Mouse (Mus musculus) limb, embryonic 12.5 days (tissue): ENCODE measurements around the gene Nudt6. TPM values are rescaled to one million over a fixed set of nuclear protein-coding genes. Genes with fewer than 3 reads are reported as not detected.

ENCODE experiments used
- ATAC-seq: fragments of 200-750 bp; cut with Nextera tagmentation; 2 replicates; pipeline ENCODE4 v1.8.0; 2017; ENCODE audit warnings: low read depth, moderate TSS enrichment; ENCODE audit not compliant: insufficient number of reproducible peaks, insufficient read depth, low FRiP score, low TSS enrichment
- H3K27ac ChIP-seq: fragments of 300-500 bp; sonication (generic); 2 replicates; pipeline ENCODE4 v1.5.1; 2016; ENCODE audit warnings: mild to moderate bottlenecking, moderate library complexity
- H3K27me3 ChIP-seq: fragments of 300-500 bp; sonication (generic); 2 replicates; pipeline ENCODE4 v1.6.1; 2016; ENCODE audit warnings: mild to moderate bottlenecking, moderate library complexity
- H3K36me3 ChIP-seq: fragments of 300-500 bp; sonication (generic); 2 replicates; pipeline ENCODE4 v1.6.1; 2016; ENCODE audit warnings: mild to moderate bottlenecking, moderate library complexity
- H3K4me1 ChIP-seq: fragments of 300-500 bp; sonication (generic); replicated peaks from 2 replicates; pipeline ENCODE4 v1.6.1; 2016
- H3K4me2 ChIP-seq: fragments of 300-500 bp; sonication (generic); 2 replicates; pipeline ENCODE4 v1.6.1; 2016; ENCODE audit warnings: mild to moderate bottlenecking, moderate library complexity
- H3K4me3 ChIP-seq: fragments of 300-500 bp; sonication (generic); replicated peaks from 2 replicates; pipeline ENCODE4 v1.5.1; 2016; ENCODE audit warnings: mild to moderate bottlenecking
- H3K9ac ChIP-seq: fragments of 300-500 bp; sonication (generic); replicated peaks from 2 replicates; pipeline ENCODE4 v1.6.1; 2016; ENCODE audit warnings: mild to moderate bottlenecking, moderate library complexity
- H3K9me3 ChIP-seq: fragments of 300-500 bp; sonication (generic); 2 replicates; pipeline ENCODE4 v1.6.1; 2016; ENCODE audit warnings: mild to moderate bottlenecking, moderate library complexity
- WGBS: fragments of 180-500 bp; shearing (Covaris S2); methylation state at CpG from one replicate; pipeline ENCODE4 v1.1.7; 2016; 5-methylcytosine and 5-hydroxymethylcytosine counted together
- polyA plus RNA-seq: library from polyadenylated mRNA; unstranded; fragments of >200 nt; fragmentation: Nextera tagmentation; extraction: Ambion mirVana; gene quantifications from 2 replicates; pipeline ENCODE4 v1.2.1, GENCODE M21; 2016

The Nudt6 gene
- polyA plus RNA-seq, 1 experiment from 2014 or later: 4.0 TPM

DNA sequence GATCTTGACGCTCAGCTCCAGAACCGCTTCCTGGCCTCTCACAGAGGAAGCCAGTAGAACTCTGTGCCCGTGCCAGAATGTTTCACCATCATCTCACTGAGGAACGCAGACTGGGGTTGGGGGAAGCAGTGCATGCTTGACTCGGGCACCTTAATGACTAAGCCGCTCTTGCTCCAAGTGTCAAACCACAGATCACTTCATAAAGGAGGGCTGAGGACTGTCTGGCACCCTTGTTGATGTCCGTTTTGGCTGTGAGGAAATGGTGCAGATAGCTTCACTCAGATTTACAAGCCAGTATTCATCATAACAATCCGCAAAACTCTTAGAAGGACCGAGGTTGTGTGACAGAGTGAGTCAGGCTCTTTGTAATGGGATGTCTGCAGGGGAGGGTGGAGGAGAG lies 59.3 kb downstream of the Nudt6 start:
- no peak overlapping the region for H3K9ac ChIP-seq
- H3K36me3 ChIP-seq: no peaks in the 10 kb centered on the region
- H3K4me1 ChIP-seq: no peaks in the 10 kb centered on the region
- H3K4me2 ChIP-seq: no peak overlapping the region
- H3K4me3 ChIP-seq: no peak overlapping the region
- no peak overlapping the region for H3K27ac ChIP-seq
- WGBS: 82% methylated on average over 9 of the region's 9 CpGs
- no peaks in the 10 kb centered on the region for H3K9me3 ChIP-seq
- no peak for ATAC-seq
- no peaks in the 10 kb centered on the region for H3K27me3 ChIP-seq

Other genes starting within 250 kb of the Nudt6 start
- gene Il21, start 187.6 kb downstream of the Nudt6 start, polyA plus RNA-seq: not detected in 2 replicates
- 9.8 and 10.1 TPM in 2 replicates for gene Bbs12, start 107.7 kb downstream of the Nudt6 start, polyA plus RNA-seq
- 3.5 and 3.7 TPM in 2 replicates for gene Cetn4, start 107.5 kb downstream of the Nudt6 start, polyA plus RNA-seq
- 1.9 and 3.0 TPM in 2 replicates for gene Fgf2, start 71.9 kb downstream of the Nudt6 start, polyA plus RNA-seq
- 47.8 and 47.9 TPM in 2 replicates for gene Spata5, start 315 bp downstream of the Nudt6 start, polyA plus RNA-seq
- 19.3 and 19.9 TPM in 2 replicates for gene Spry1, start 219.7 kb upstream of the Nudt6 start, polyA plus RNA-seq